Mouse (Mus musculus) CH12.LX (cell line): ENCODE measurements around the gene Col20a1. TPM values are rescaled to one million over a fixed set of nuclear protein-coding genes. Genes with fewer than 3 reads are reported as not detected.

Experiments used
- DNase-seq: peaks from one replicate; pipeline ENCODE4 v3.0.0-alpha.2; 2013; ENCODE audit errors: extremely low read depth
- H3K27ac ChIP-seq: 2 replicates; pipeline ENCODE4 v1.5.1; 2012; ENCODE audit warnings: low read depth, mild to moderate bottlenecking, control low read depth, moderate library complexity; ENCODE audit not compliant: insufficient read depth
- H3K27me3 ChIP-seq: replicated peaks from 2 replicates; pipeline ENCODE3; 2012; ENCODE audit warnings: inconsistent platforms
- H3K36me3 ChIP-seq, 2 experiments: replicated peaks in 1 of 2; 2 replicates each; pipeline versions ENCODE3 to v1.6.1; 2012; ENCODE audit warnings: inconsistent platforms in 1 of 2, low read length in 1 of 2, mild to moderate bottlenecking in 1 of 2, mixed read lengths in 1 of 2, moderate library complexity in 1 of 2; ENCODE audit not compliant: control insufficient read depth in 1 of 2, insufficient read depth in 1 of 2
- H3K4me1 ChIP-seq, 2 experiments: 2 replicates each; pipeline ENCODE4 v1.6.1; 2012; ENCODE audit warnings: inconsistent platforms in 1 of 2, moderate library complexity in 1 of 2; ENCODE audit not compliant: insufficient read depth in 2 of 2, control insufficient read depth in 1 of 2
- H3K4me2 ChIP-seq: 2 replicates; pipeline ENCODE4 v1.6.1; 2012; ENCODE audit warnings: low read depth, mild to moderate bottlenecking, control low read depth; ENCODE audit not compliant: poor library complexity, insufficient read depth, severe bottlenecking
- H3K4me3 ChIP-seq, 3 experiments: fragments of 150-350 bp in 1 of 3; sonication (generic) in 1 of 3; replicated peaks in 1 of 3; 2 replicates each; pipeline versions ENCODE3 to v1.5.1; 2011 to 2012; ENCODE audit warnings: low read depth in 2 of 3, low read length in 2 of 3, mild to moderate bottlenecking in 2 of 3, moderate library complexity in 2 of 3, control low read depth in 1 of 3, improper control_type of control experiment in 1 of 3, inconsistent platforms in 1 of 3, mixed read lengths in 1 of 3; ENCODE audit not compliant: poor library complexity in 1 of 3
- H3K79me2 ChIP-seq: replicated peaks from 2 replicates; pipeline ENCODE4 v1.6.1; 2012; ENCODE audit warnings: mild to moderate bottlenecking, moderate library complexity; ENCODE audit not compliant: control insufficient read depth, poor library complexity, insufficient read depth, severe bottlenecking; ENCODE audit errors: extremely low read depth
- H3K9ac ChIP-seq: 2 replicates; pipeline ENCODE4 v1.6.1; 2012; ENCODE audit warnings: low read depth, mild to moderate bottlenecking, control low read depth, moderate library complexity; ENCODE audit not compliant: insufficient read depth
- H3K9me3 ChIP-seq: replicated peaks from 2 replicates; pipeline ENCODE3; 2012; ENCODE audit warnings: low read length, inconsistent platforms, mixed read lengths
- BHLHE40 ChIP-seq: IDR thresholded peaks from 2 replicates; pipeline ENCODE4 v1.6.1; 2011; ENCODE audit warnings: mild to moderate bottlenecking, low read depth, low read length, improper control_type of control experiment
- CHD1 ChIP-seq: IDR thresholded peaks from 2 replicates; pipeline ENCODE4 v1.6.1; 2012; ENCODE audit warnings: low read depth, low read length, improper control_type of control experiment, inconsistent platforms
- CHD2 ChIP-seq: IDR thresholded peaks from 2 replicates; pipeline ENCODE4 v1.6.1; 2011; ENCODE audit warnings: low read length, improper control_type of control experiment
- CTCF ChIP-seq, 2 experiments: IDR thresholded peaks in 1 of 2; conservative IDR thresholded peaks in 1 of 2; 2 replicates each; pipeline ENCODE4 v1.5.1; 2011 to 2012; ENCODE audit warnings: low read depth in 2 of 2, low read length in 2 of 2, improper control_type of control experiment in 1 of 2, inconsistent platforms in 1 of 2, mild to moderate bottlenecking in 1 of 2, moderate library complexity in 1 of 2
- ELF1 ChIP-seq: IDR thresholded peaks from 2 replicates; pipeline ENCODE4 v1.6.1; 2014; ENCODE audit warnings: low read depth, mild to moderate bottlenecking, inconsistent platforms, low read length, improper control_type of control experiment
- ETS1 ChIP-seq: conservative IDR thresholded peaks from 2 replicates; pipeline ENCODE4 v1.6.1; 2012; ENCODE audit warnings: low read depth, mild to moderate bottlenecking, inconsistent platforms, low read length, improper control_type of control experiment, moderate library complexity
- GABPA ChIP-seq: IDR thresholded peaks from 2 replicates; pipeline ENCODE4 v1.6.1; 2012; ENCODE audit warnings: low read depth, low read length, improper control_type of control experiment, inconsistent platforms; ENCODE audit not compliant: insufficient replicate concordance
- HCFC1 ChIP-seq: IDR thresholded peaks from 2 replicates; pipeline ENCODE4 v1.6.1; 2012; ENCODE audit warnings: low read depth, mild to moderate bottlenecking, inconsistent platforms, low read length, improper control_type of control experiment
- IRF4 ChIP-seq: IDR thresholded peaks from 2 replicates; pipeline ENCODE4 v1.6.1; 2014; ENCODE audit warnings: low read depth, mild to moderate bottlenecking, inconsistent platforms, low read length, improper control_type of control experiment
- JUN ChIP-seq: IDR thresholded peaks from 2 replicates; pipeline ENCODE4 v1.6.1; 2011; ENCODE audit warnings: low read depth, mild to moderate bottlenecking, low read length, improper control_type of control experiment, moderate library complexity; ENCODE audit not compliant: insufficient read depth
- KAT2A ChIP-seq: IDR thresholded peaks from 2 replicates; pipeline ENCODE4 v1.6.1; 2012; ENCODE audit warnings: low read length, improper control_type of control experiment, inconsistent platforms; ENCODE audit not compliant: insufficient replicate concordance
- MAZ ChIP-seq: IDR thresholded peaks from 2 replicates; pipeline ENCODE4 v1.6.1; 2012; ENCODE audit warnings: low read depth, mild to moderate bottlenecking, inconsistent platforms, low read length, improper control_type of control experiment, moderate library complexity
- MEF2A ChIP-seq: IDR thresholded peaks from 2 replicates; pipeline ENCODE4 v1.6.1; 2014; ENCODE audit warnings: low read depth, mild to moderate bottlenecking, inconsistent platforms, low read length, improper control_type of control experiment, borderline replicate concordance
- MXI1 ChIP-seq: IDR thresholded peaks from 2 replicates; pipeline ENCODE4 v1.6.1; 2011; ENCODE audit warnings: mild to moderate bottlenecking, low read depth, low read length, improper control_type of control experiment
- MYC ChIP-seq: IDR thresholded peaks from 2 replicates; pipeline ENCODE4 v1.6.1; 2011; ENCODE audit warnings: low read depth, mild to moderate bottlenecking, improper control_type of control experiment, low read length
- NELFE ChIP-seq: IDR thresholded peaks from 2 replicates; pipeline ENCODE4 v1.6.1; 2011; ENCODE audit warnings: low read depth, low read length, improper control_type of control experiment
- NRF1 ChIP-seq: IDR thresholded peaks from 2 replicates; pipeline ENCODE4 v1.6.1; 2014; ENCODE audit warnings: low read depth, mild to moderate bottlenecking, inconsistent platforms, low read length, improper control_type of control experiment, moderate library complexity
- PAX5 ChIP-seq: IDR thresholded peaks from 2 replicates; pipeline ENCODE4 v1.6.1; 2012; ENCODE audit warnings: low read length, inconsistent platforms, mixed read lengths
- POLR2A ChIP-seq: IDR thresholded peaks from 2 replicates; pipeline ENCODE4 v1.6.1; 2011; ENCODE audit warnings: low read depth, mild to moderate bottlenecking, improper control_type of control experiment, low read length
- POLR2AphosphoS2 ChIP-seq: IDR thresholded peaks from 2 replicates; pipeline ENCODE4 v1.6.1; 2011; ENCODE audit warnings: low read depth, low read length, improper control_type of control experiment
- SIN3A ChIP-seq: IDR thresholded peaks from 2 replicates; pipeline ENCODE4 v1.6.1; 2012; ENCODE audit warnings: low read length, improper control_type of control experiment, inconsistent platforms
- TBP ChIP-seq: conservative IDR thresholded peaks from 2 replicates; pipeline ENCODE4 v1.6.1; 2011; ENCODE audit warnings: low read depth, low read length, improper control_type of control experiment
- TCF12 ChIP-seq: IDR thresholded peaks from 2 replicates; pipeline ENCODE4 v1.6.1; 2014; ENCODE audit warnings: low read depth, mild to moderate bottlenecking, inconsistent platforms, low read length, improper control_type of control experiment
- UBTF ChIP-seq: IDR thresholded peaks from 2 replicates; pipeline ENCODE4 v1.6.1; 2012; ENCODE audit warnings: low read depth, mild to moderate bottlenecking, inconsistent platforms, low read length, improper control_type of control experiment, moderate library complexity
- USF1 ChIP-seq: IDR thresholded peaks from 2 replicates; pipeline ENCODE4 v1.6.1; 2014; ENCODE audit warnings: low read depth, mild to moderate bottlenecking, inconsistent platforms, low read length, improper control_type of control experiment
- ZC3H11A ChIP-seq: IDR thresholded peaks from 2 replicates; pipeline ENCODE4 v1.6.1; 2012; ENCODE audit warnings: low read depth, mild to moderate bottlenecking, inconsistent platforms, low read length, improper control_type of control experiment
- ZKSCAN1 ChIP-seq: IDR thresholded peaks from 2 replicates; pipeline ENCODE4 v1.6.1; 2012; ENCODE audit warnings: low read depth, inconsistent platforms, low read length, improper control_type of control experiment, borderline replicate concordance
- ZMIZ1 ChIP-seq: IDR thresholded peaks from 2 replicates; pipeline ENCODE4 v1.6.1; 2012; ENCODE audit warnings: low read depth, mild to moderate bottlenecking, inconsistent platforms, low read length, improper control_type of control experiment
- dilution Hi-C: fragments of 300-500 bp; cut with MboI; formaldehyde crosslinking; loops from 2 replicates; pipeline ENCODE4 v1.14.3; 2020; ENCODE audit warnings: low sequenced_read_pairs; ENCODE audit not compliant: extremely low pct_unique_long_range_greater_than_20kb, extremely low pct_ligation_motif_present
- in situ Hi-C: fragments of 300-500 bp; cut with MboI; formaldehyde crosslinking; loops from 3 replicates; pipeline ENCODE4 v1.14.3; 2019; ENCODE audit warnings: low sequenced_read_pairs, low pct_ligation_motif_present, low pct_unique_long_range_greater_than_20kb, mixed read lengths
- polyA plus RNA-seq: library from polyadenylated mRNA; unstranded; fragments of >175 nt; gene quantifications from 2 replicates; pipeline ENCODE4 v1.2.1, GENCODE M21; 2012; ENCODE audit warnings: low read depth; ENCODE audit not compliant: insufficient read length
- total RNA-seq, 2 experiments: library from RNA; depleted of rRNA; stranded (reverse); fragments of 300-350 nt in 1 of 2; fragments of >200 nt in 1 of 2; gene quantifications; 2 replicates each; pipeline ENCODE4 v1.2.3; 2012 to 2014

The Col20a1 gene
- total and polyA plus RNA-seq, 3 experiments, result 0.52 to 2.2 (median 0.68) TPM

GRCm38 (mm10) chr2:180966092-180966882 is 20.0 kb upstream of the Col20a1 start (continued):
- TF ChIP-seq JUN, result no peak
- no peak for TF ChIP-seq TBP
- TF ChIP-seq CHD1, result peak; percentile 45; the same call in 1 of the 2 replicates
- no peak for TF ChIP-seq PAX5
- TF ChIP-seq MXI1, result peak; percentile 40; the same call in 1 of the 2 replicates
- TF ChIP-seq NELFE, result no peak
- TF ChIP-seq CTCF (conservative IDR thresholded peaks at IDR 0.05 in 1 of 2, IDR thresholded peaks at IDR 0.05 in 1 of 2; ENCODE audit: low read depth in 2 of 2, low read length in 2 of 2), result peak in 1 of 2 experiments; percentile 67; a peak in 2 of 4 replicates
- no peak for TF ChIP-seq ZMIZ1
- TF ChIP-seq HCFC1, result 0 out of 2 replicates have a peak, but pooled peaks have one; percentile 32
- peak; percentile 52; the same call in 1 of the 2 replicates for TF ChIP-seq ELF1
- no peak for TF ChIP-seq CHD2
- 0 out of 2 replicates have a peak, but pooled peaks have one; percentile 26 for TF ChIP-seq MEF2A
- peak; percentile 77 for TF ChIP-seq IRF4

GRCm38 (mm10) chr2:180967010-180967763 is 19.1 kb upstream of the Col20a1 start, which contains the start of gene Arfgap1:
TSS of gene Arfgap1 (plus strand) at chr2:180967225.
- Histone ChIP-seq H3K27me3 (peaks cover 14% of the 10 kb centered on the region), H3K4me3 (peak within 1 kb of the TSS; percentile 76 to 96 (median 84)), H3K36me3 (peaks cover 22 to 35% of the 10 kb centered on the region in 2 experiments), H3K79me2 (peaks cover 26% of the 10 kb centered on the region), H3K4me2 (peak within 1 kb of the TSS; percentile 99), H3K27ac (peak within 1 kb of the TSS; percentile 27; the same call in 1 of the 2 replicates), H3K4me1 (peaks cover 3 to 27% of the 10 kb centered on the region in 2 experiments; a peak in 3 of 4 replicates), H3K9me3 (no peaks in the 10 kb centered on the region), H3K9ac (peak within 1 kb of the TSS; percentile 96)
- no peak for TF ChIP-seq UBTF
- peak; percentile 89 for TF ChIP-seq HCFC1
- peak; percentile 98 for TF ChIP-seq POLR2A
- peak; percentile 91 for TF ChIP-seq TCF12
- peak; percentile 46; the same call in 1 of the 2 replicates for TF ChIP-seq MXI1
- TF ChIP-seq NRF1, result no peak
- TF ChIP-seq GABPA, result no peak; the same call in 1 of the 2 replicates
- no peak for TF ChIP-seq ZKSCAN1
- TF ChIP-seq USF1, result no peak
- TF ChIP-seq ZMIZ1, result peak; percentile 88
- no peak for TF ChIP-seq IRF4
- TF ChIP-seq MAZ, result peak; percentile 72; the same call in 1 of the 2 replicates
- peak; percentile 97 for TF ChIP-seq ELF1
- TF ChIP-seq NELFE, result peak; percentile 97
- TF ChIP-seq BHLHE40, result 0 out of 2 replicates have a peak, but pooled peaks have one; percentile 13
- TF ChIP-seq SIN3A, result peak; percentile 89
- peak; percentile 84; the same call in 1 of the 2 replicates for TF ChIP-seq KAT2A
- peak; percentile 23; the same call in 1 of the 2 replicates for TF ChIP-seq MYC
- peak; percentile 82 for TF ChIP-seq TBP
- TF ChIP-seq ZC3H11A, result no peak
- 0 out of 2 replicates have a peak, but pooled peaks have one; percentile 13 for TF ChIP-seq CHD2
- 0 out of 2 replicates have a peak, but pooled peaks have one; percentile 72 for TF ChIP-seq POLR2AphosphoS2
- no peak for TF ChIP-seq ETS1
- DNase-seq, result peak; percentile 82
- in situ Hi-C loops, result loop anchor here (5.0 kb wide), 1 partner anchor 35 kb away; no protein-coding TSS in a partner anchor
- dilution Hi-C loops, result no loop called here
